Mouse (Mus musculus): ENCODE data around the gene Bcs1l. TPM values are rescaled to one million over a fixed set of nuclear protein-coding genes. Genes with fewer than 3 reads are reported as not detected.
A peak's percentile ranks its signal among the peaks of the same experiment; 100 is the strongest.

Bcs1l gene
- 10 to 100 TPM; 24.3 to 25.5 TPM for total RNA-seq (2021)
- long read RNA-seq, experiment 1, transcript Bcs1l-203 (8 exons, 1,488 nt) = major isoform, 13 of 30 reads
- long read RNA-seq, experiment 1, partial matches to known transcripts = 2 of 30 reads
- long read RNA-seq, experiment 1, other reads (novel, unspliced or antisense) = 12 of 30 reads
- long read RNA-seq, experiment 2, transcript Bcs1l-203 (8 exons, 1,488 nt) = major isoform, 14 of 28 reads
- long read RNA-seq, experiment 2, partial matches to known transcripts = 4 of 28 reads
- long read RNA-seq, experiment 2, other reads (novel, unspliced or antisense) = 8 of 28 reads

DNA sequence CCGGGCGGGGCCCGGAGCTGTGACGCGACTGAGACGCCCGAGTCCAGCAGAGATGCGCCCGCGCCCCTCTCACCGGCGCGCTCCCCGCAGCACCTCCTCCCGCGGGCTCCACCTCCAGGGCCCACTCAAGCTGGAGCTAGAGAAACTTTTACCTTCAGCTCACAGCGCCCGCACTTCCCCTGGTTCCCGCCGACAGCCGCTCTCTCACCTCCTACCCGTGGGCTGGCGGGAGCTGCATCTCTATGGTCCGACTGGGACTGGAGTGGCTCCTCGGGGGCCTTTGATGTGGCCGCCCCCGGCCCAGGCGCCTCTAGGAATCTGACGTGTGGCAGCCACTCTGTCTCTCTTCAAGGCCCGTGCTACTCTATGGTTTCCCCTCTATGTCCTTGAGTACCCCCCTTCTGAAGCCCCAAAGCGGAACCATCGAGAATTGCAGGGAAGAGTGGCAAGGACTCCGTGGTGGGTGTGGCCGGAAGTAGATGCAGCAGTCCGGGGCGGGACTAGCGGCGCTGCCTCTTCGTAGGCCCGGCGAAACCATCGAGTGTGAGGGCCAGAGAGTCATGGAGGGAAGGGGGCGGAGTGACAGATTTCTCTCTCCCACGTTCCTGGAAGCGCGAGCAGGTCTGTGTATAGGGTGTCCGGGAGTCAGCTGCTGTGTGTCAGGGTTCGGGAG, at the start of gene Bcs1l, which contains the start of gene Zfp142:
Gene Bcs1l, plus strand, starts transcription at position 517 of the 673 bp plus-strand sequence.
Gene Zfp142, minus strand, starts transcription at position 474 of the 673 bp plus-strand sequence.
- intact Hi-C loops (cut with DNase I) = no loop called here
- peak; percentile 98 to 99 for DNase-seq (ENCODE audit: low spot score in 2 of 2)

DNA sequence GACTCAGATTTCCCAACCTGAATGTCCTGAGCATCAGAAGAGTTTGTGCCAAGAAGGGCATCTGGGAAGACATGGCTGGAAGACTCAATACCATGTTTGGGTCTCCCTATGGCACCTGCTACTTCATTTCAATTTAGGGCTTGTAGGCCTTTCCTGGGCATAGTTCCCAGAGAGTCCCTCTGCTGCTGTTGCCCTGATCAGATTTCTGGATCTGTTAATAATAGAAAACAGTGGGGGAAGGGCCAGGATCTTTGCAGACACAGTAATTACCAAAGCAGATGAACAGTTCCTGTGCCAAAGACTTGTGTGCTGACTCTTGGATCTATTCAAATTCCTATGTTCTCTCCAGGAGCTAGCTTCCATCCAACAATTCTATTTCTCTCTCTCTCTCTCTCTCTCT, 49.4 kb upstream of the Bcs1l start:
- DNase-seq (ENCODE audit: low spot score in 2 of 2) = peak; percentile 13 to 32
- intact Hi-C loops (cut with DNase I) = no loop called here

DNA sequence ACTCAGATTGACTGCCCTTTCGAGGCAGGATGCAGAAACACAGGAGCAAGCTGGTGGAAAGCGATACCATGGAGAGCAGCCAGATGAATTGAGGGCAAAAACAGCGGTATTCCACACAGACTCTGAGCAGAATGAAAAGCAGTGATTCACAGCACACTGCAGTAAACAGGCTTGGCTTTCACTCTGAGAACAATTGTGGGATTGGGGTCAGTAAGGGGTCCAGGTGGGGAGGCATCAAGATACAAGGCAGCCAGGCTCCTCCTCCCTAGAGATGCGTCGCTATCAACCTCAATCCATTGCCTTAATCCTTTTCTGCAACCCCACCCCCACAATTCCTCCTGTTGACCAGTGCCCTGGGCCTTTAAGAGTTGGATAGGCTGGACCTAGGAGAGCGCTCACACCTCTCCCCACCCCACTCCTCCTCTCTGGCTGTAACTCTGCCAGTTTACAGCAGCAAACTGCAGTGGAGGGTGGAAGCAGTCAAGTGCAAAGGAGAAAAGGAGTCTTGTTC, 45.6 kb upstream of the Bcs1l start, which contains the start of gene Plcd4:
Gene Plcd4, plus strand, starts transcription at position 438 of the 511 bp plus-strand sequence.
- peak; percentile 29 to 53 for DNase-seq (ENCODE audit: low spot score in 2 of 2)
- intact Hi-C loops (cut with DNase I) = no loop called here

DNA sequence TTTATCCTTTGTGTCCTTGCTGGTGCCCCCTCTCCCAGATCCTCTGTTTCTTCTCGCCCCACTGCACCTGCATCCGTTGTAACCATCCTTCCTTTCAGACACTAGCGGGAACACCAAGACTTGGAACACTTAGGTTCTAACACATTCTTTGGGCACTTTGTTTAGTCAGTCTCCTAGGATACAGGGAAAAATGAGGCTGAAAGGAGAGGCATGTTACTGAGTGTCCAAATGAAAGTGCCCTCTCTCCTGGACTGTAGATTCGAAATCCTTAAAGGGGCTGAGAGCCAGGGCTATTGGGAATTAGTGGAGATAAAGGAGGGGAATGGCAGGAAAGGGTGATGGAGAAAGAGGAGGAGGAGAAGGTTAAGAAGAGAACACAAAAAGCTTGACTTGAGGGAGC, 43.9 kb upstream of the Bcs1l start, which contains the start of gene Usp37:
Gene Usp37, minus strand, starts transcription at position 101 of the 400 bp plus-strand sequence.
- intact Hi-C loops (cut with DNase I) = no loop called here
- no peak for DNase-seq (ENCODE audit: low spot score in 2 of 2)

DNA sequence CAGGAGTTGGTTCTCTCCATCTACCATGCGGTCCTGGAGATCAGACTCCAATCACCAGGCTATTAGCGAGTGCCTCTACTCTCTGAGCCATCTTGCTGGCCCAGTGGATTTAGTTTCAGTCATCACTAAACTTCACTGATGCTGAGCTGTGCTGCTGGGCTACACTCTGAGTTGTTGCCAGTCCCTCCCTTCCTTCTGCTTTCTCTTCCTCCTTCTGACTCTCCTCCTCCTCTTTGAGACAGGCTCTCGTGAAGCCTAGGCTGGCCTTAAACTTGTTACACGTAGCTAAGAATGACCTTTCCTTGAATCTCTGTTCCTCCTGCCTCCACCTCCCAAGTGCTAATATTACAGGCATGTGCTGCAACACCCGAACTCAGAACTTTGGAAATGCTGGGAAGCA, 29.0 kb upstream of the Bcs1l start:
- intact Hi-C loops (cut with DNase I) = no loop called here
- DNase-seq (ENCODE audit: low spot score in 2 of 2) = no peak

DNA sequence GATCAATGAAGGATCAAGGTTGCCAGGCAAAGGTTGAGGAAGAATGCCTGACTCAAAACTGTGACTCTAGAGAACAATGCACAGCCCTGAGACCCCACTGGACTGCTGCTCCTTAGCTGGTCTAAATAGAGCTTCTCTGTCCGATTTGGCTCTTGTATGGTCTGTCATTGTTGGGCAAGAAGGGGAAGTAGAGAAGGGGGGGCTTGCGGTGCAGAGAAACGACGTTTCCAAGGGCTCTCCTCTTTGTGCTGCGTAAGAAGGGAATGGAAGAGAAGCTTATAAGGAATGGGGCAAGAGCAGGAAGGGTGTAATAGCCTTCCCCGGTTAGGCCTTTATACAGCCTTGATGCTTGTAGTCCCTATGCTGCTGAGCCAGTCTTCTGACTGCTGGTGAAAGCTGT, 22.3 kb upstream of the Bcs1l start:
- no peak for DNase-seq (ENCODE audit: low spot score in 2 of 2)
- intact Hi-C loops (cut with DNase I) = no loop called here

DNA sequence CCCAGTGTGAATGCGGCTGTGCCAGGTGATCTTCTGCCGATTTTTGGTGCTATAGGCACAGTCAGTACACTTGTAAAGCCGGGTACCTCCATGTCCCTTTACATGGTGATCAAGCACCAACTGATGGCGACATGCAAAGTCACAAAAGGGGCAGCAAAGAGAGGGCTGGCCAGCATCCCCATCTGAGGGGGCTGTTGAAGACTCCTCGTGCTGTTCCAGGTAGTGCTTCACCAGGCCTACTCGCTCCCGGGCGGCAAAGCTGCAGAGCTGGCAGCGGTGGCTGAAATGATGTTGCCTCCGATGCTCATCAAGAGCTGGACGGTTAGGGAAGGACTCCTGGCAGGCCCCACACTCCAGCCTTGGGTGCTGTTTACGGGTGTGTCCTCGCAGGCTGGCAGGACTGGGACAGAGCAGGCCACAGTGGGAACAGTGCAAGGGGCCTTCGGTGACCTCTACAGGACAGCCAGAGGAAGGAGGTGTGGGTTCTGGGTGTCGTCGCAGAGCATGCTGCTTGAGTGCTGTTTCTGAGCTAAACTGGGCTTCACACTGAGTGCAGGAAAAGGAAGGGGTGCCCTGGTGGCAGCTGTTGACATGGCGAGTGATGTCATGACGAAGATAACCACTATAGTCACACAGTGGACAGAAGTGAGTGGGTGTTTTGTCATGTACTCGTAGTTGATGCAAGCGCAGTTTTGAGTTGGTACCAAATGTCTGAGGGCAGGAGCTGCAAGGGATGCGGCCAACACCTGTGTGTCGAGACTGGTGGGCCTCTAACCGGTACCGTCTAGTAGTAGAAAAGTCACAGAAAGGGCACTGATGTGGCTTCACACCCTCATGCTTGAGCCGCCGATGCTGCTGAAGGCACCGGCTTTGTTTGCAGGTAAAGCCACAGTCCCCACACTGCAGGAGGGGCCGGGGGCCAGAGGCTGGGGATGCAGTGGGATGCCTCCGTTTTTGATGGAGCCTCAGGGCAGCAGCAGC, 18.1 kb upstream of the Bcs1l start:
- peak in 1 of 2 experiments; percentile 39 for DNase-seq (ENCODE audit: low spot score in 2 of 2)
- intact Hi-C loops (cut with DNase I) = no loop called here

DNA sequence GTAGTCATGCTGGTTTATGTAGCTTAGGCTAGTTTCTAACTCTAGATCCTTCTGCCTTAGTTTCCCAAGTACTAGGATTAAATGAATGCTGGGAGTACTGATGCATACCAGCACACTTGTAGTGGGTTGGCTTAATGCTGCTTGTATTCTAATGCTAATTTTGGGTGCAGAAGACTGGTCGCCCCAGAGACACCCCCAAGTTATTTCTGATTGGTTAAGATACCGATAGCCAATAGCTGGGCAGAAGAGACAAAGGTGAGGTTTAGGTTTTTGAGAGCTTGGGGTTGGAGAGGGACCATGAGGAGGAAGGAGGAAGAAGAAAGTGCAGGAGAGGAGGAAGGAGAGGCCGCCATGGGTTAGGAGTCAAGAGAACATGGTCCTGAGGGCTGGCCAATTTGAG, 5.5 kb upstream of the Bcs1l start:
- DNase-seq (ENCODE audit: low spot score in 2 of 2) = no peak
- intact Hi-C loops (cut with DNase I) = loop anchor here (5.0 kb wide), 1 partner anchor 75 kb away; the partner anchor contains the start of gene Cnot9

DNA sequence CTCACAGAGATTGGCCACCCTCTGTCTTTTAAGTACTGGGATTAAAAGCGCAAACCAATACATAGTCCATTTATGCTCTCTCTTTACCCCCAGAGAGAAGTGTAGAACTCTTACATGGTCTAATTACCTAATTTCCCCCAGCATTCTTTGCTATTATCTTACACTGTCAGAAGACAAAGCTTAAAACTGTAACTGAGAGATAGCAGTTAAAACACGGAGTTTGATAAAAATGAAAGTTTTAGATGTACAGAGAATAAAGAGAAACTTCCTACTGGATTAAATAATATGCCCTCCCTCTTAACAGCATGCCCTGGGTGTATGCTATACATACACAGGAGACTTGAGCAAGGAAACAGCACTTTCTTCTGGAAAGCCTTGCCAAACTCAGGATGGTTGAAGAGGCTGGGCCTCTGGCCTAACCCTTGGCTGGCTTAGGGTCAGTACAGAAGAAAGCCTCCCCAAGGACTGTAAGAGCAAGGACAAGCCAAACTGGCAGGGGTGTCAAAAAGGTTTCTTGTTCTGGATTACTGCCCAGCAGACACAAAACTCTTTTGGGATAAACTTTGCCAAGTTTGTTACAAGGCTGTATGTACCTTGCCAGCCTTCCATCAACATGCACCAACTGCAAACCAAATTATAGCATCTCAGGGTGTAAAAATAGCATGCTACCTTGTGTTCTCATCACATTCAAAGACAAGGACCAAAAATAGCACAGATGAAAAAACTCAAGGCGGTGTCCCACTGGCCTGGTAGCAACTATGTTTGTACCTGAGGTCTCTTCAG, 3.3 kb upstream of the Bcs1l start:
- DNase-seq (ENCODE audit: low spot score in 2 of 2) = no peak
- intact Hi-C loops (cut with DNase I) = loop anchor here (5.0 kb wide), 1 partner anchor 78 kb away; the partner anchor contains the start of gene Cnot9

DNA sequence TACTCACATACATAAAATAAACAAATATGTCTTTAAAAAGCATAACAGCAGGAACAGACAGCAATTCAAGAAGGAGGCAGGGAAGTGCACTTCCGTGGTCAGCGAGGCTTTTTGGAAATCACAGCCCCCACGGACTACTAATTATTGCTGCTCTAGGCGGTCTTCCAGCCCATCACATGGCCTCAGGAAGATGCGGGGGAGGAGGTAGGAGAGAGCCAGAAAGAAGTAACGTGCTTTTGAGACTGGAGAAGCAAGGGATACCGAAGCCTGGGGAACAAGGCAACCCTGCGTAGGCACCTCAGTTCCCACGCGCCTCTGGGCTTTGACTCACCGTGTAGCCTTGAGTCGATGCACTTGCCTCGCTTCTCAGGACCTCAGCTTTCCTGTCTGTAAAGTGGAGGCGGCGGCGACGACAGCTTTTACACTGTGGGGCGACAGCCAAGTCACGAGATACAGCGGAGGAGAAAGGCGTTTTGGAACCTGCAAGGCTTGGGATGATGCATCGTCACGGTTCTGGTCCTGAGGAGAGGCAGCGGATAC, 786 bp upstream of the Bcs1l start:
- peak in 1 of 2 experiments; percentile 90 for DNase-seq (ENCODE audit: low spot score in 2 of 2)
- intact Hi-C loops (cut with DNase I) = no loop called here

DNA sequence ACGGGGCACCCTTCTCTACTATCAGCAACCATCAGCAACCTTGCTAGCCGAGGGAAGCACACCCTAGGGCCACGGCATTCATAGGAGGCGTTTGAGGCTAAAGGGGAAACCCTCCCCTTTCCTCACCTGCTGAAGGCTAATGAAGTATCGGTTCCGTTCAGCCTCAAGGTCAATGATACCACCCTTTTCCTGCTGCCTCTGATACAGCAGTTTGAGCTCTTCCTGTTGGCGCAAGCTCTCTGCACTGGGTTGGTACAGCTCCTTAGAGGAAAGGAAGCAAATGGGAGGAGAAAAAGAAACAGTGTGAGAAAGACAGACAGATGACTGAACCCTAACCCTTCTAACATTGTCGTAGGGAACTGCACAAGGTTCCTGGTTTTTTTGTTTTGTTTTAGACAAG, 6.3 kb downstream of the Bcs1l start:
- intact Hi-C loops (cut with DNase I) = no loop called here

DNA sequence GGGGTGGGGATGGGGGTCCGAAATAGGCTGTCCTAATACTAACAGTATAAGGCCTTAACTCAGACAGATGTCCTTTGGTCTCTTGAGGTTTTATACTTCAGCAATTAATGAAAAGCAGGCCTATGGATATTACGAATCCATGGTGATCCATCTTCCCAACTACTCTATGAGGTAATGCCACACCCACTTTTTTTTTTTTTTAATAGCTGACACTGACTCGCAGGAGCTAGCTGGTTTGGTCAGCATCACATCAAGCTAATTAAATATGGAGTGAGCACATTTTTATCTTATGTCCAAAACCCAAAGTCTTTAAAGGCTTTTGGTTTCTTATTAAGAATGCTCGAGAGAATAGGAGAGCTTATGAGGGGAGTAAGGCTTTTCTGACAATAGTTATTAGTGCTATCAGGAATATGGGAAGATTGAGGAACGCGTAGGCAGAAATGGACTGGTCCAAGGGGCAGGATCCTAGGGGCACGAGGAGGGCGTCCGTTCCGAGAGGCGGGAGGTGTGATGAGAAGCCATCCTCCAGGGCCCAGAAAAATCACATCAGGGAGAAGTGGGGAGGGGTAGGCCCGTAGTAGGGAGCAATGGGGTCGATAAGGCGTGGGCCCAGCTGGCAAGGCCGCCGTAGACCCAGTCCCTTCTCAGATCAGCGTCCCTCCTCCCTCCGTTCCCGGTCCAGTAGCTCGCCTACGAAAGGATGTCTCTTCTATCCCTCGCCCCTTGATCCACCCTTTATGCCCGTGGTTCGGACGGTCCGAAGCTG, 12.6 kb downstream of the Bcs1l start:
- peak in 1 of 2 experiments; percentile 23 for DNase-seq (ENCODE audit: low spot score in 2 of 2)
- intact Hi-C loops (cut with DNase I) = no loop called here

More for the DNA sequence above, 6.3 kb downstream of the Bcs1l start:
- no peak for DNase-seq (ENCODE audit: low spot score in 2 of 2)

DNA sequence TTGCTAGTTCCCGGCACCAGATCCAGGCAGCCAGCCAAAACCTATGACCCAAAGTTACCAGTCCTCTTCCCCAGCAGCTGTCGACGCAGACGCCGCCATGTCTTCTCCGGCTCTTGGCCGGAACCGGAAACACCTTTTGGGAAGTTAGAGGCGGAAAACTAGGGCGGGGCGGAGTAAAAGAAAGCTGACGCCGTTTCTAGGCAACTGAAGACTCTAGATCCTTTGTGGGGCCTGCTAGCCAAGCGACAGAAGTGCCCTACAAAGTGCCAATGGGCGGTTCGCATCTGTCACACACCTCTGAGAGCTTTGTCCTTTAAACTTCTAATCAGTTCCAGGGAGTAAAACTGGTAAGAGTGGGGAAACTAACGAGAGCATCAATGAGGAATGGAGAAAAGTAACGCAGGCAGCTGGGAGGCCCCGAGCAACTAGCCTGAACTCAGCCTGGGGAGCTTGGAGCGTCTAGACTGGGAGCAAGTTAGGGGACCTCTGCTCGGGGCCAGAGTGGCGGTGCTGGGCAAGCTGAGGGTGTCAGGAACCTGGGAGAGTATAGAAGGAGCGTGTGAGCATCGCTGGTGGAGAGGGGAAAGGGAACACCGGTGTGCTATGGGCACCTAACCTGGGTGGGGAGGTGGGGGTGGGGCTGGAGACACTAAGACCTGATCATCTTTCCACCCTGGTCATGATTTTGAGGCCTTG, 13.3 kb downstream of the Bcs1l start, which contains the start of the genes Rnf25 and Stk36:
Gene Rnf25, minus strand, starts transcription at position 131 of the 696 bp plus-strand sequence.
Gene Stk36, plus strand, starts transcription at position 179 of the 696 bp plus-strand sequence.
- intact Hi-C loops (cut with DNase I) = no loop called here
- peak; percentile 84 to 88 for DNase-seq (ENCODE audit: low spot score in 2 of 2)

DNA sequence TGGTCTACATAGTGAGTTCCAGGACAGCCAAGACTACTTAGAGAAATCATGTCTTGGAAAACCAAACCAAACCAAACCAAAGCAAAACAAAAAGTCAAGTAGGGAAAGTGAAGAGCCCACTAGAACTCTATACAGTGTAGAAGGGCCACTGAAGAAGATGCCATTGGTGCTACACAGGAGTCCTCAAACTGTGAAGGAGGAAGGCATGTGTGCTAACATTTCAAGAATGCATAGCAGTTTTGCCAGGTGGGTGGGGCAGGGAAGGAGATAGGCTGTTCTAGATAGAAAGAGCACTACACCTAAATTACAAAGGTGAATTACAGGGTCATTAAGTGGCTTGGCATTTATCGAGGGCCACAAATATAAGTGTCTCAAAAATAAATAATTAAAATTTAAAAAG, 36.1 kb downstream of the Bcs1l start:
- no peak for DNase-seq (ENCODE audit: low spot score in 2 of 2)
- intact Hi-C loops (cut with DNase I) = no loop called here

DNA sequence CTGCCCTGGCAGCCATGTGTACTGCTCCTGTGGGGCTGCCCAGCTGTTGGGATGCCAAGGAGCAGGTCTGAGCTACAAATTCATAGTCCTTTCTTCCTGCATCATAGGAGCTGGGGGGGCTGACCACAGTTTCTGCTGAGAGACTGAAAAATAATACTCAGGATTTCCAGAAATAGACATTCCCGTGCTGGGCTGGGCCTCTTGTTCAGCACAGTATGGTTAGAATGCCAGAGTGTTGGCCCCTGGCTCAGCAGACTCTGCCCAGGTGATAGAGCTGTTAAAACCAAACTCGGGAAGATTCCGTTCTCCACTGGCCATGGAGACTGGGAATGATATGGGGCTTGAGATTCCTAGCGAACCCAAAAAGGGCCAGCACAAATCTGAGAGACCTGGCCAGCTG, 38.0 kb downstream of the Bcs1l start:
- no peak for DNase-seq (ENCODE audit: low spot score in 2 of 2)
- intact Hi-C loops (cut with DNase I) = no loop called here

DNA sequence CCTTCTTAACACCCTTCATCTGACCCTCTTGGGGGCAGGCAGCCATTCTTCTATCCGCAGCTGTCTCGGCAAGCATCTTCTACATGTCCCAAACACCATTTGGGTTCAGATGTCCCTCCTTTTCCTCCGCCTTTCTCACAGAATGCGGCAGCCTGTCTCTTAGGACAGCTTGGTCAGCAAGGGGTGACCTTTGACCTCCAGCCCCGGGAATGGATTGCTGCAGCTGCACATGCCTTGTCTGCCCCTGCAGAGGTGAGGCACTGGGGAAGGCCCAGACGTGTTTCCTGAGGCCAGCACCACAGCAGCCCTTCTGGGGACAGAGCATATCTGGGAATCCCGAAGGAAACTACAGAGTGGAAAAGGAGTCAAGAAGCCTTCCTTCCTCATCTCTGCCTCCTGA, 39.9 kb downstream of the Bcs1l start:
- intact Hi-C loops (cut with DNase I) = no loop called here
- no peak for DNase-seq (ENCODE audit: low spot score in 2 of 2)

DNA sequence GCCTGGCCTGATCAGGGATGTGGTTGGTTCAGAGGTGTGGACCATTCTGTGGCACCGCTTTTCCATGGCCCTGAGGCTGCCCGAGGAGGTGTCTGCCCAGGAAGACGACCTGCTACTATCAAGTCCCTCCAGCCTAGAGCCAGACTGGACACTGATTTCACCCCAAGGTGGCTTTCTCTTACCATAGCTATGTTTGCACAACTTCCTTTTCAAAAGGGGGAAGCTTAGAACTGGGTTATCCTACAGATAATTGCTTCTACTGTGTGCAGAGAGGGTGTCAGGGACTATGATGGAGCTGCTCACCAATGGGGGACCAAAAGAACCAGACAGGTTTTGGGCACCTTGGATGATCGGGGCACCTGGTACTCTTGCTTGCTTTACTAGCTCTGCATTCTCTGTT, 44.6 kb downstream of the Bcs1l start:
- intact Hi-C loops (cut with DNase I) = no loop called here
- DNase-seq (ENCODE audit: low spot score in 2 of 2) = no peak

Measured in left cerebral cortex, postnatal 14 days (tissue).